Mouse (Mus musculus) intestine, embryonic 14.5 days (tissue): ENCODE results near the gene Zranb1. TPM values are rescaled to one million over a fixed set of nuclear protein-coding genes. Genes with fewer than 3 reads are reported as not detected.

Experiments used
- ATAC-seq: fragments of 200-750 bp; cut with Nextera tagmentation; replicated peaks from 2 replicates; pipeline ENCODE4 v1.8.0; 2017; ENCODE audit warnings: low read depth, moderate number of reproducible peaks, moderate TSS enrichment, moderate library complexity; ENCODE audit not compliant: low FRiP score, low TSS enrichment
- DNase-seq: peaks from one replicate; pipeline ENCODE4 v3.0.0-alpha.2; 2018; ENCODE audit warnings: low spot score
- H3K27ac ChIP-seq: fragments of 300-500 bp; sonication (generic); 2 replicates; pipeline ENCODE4 v1.5.1; 2014; ENCODE audit warnings: low read depth, mild to moderate bottlenecking, control low read depth
- H3K27me3 ChIP-seq: fragments of 300-500 bp; sonication (generic); replicated peaks from 2 replicates; pipeline ENCODE4 v1.6.1; 2014; ENCODE audit warnings: low read length, control low read depth; ENCODE audit not compliant: control insufficient read depth, insufficient read depth
- H3K36me3 ChIP-seq: fragments of 300-500 bp; sonication (generic); 2 replicates; pipeline ENCODE4 v1.6.1; 2014; ENCODE audit warnings: low read length, control low read depth; ENCODE audit not compliant: control insufficient read depth, insufficient read depth
- H3K4me1 ChIP-seq: fragments of 300-500 bp; sonication (generic); replicated peaks from 2 replicates; pipeline ENCODE4 v1.6.1; 2014; ENCODE audit warnings: low read length, control low read depth, mixed read lengths; ENCODE audit not compliant: control insufficient read depth, insufficient read depth
- H3K4me2 ChIP-seq: fragments of 300-500 bp; sonication (generic); 2 replicates; pipeline ENCODE4 v1.6.1; 2014; ENCODE audit warnings: low read length
- H3K4me3 ChIP-seq: fragments of 300-500 bp; sonication (generic); 2 replicates; pipeline ENCODE4 v1.5.1; 2014; ENCODE audit warnings: low read depth, low read length, control low read depth, mixed read lengths
- H3K9ac ChIP-seq: fragments of 300-500 bp; sonication (generic); 2 replicates; pipeline ENCODE4 v1.6.1; 2014; ENCODE audit warnings: mild to moderate bottlenecking, low read length
- H3K9me3 ChIP-seq: fragments of 300-500 bp; sonication (generic); 2 replicates; pipeline ENCODE4 v1.6.1; 2016; ENCODE audit warnings: low read length, control low read depth; ENCODE audit not compliant: control insufficient read depth
- WGBS: fragments of 180-500 bp; shearing (Covaris S2); extraction: QIAGEN DNeasy Blood & Tissue Kit; methylation state at CpG from one replicate; pipeline ENCODE4 v1.1.7; 2014; 5-methylcytosine and 5-hydroxymethylcytosine counted together
- polyA plus RNA-seq: library from polyadenylated mRNA; unstranded; fragments of >200 nt; fragmentation: Nextera tagmentation; extraction: Ambion mirVana; gene quantifications from 2 replicates; pipeline ENCODE4 v1.2.1, GENCODE M21; 2014

The Zranb1 gene
- polyA plus RNA-seq, 1 experiment from 2014 or later, result 15.3 TPM

DNA sequence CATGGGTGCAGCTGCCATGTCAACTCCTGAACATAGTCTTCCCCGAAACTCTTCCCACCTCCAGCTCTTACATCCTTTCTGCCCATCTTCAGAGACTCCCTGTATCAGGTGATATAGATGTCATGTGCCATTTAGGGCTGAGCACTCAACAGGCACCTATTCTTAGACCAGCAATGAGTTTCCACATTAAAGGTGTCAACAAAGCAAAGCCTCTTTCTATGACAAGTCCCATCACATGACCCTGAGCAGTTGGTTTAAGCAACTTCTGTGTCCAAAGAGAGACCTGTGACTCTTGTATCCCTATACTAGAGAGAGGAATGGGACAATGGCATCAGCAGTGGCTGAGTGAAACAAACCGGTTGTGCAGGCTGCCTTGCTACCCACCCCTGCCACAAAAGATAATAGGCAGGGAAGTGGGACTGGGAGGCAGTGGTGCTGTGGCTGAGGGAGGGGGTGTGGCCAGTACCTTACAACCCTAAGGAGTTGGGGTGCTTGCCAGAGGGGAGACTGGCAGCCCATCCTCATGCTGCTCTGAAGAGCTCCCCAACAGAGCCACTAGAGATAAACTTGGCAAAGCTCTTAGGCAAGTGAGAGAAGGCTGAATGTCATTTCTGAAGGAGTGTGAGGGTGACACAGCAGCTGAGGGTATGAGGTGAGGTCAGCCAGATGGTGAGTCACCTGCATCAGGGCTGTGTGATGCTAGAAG is 30.0 kb upstream of the Zranb1 start:
- H3K27ac ChIP-seq, result no peak overlapping the region
- H3K4me3 ChIP-seq, result no peak overlapping the region
- no peak overlapping the region for H3K4me2 ChIP-seq
- ATAC-seq, result peak; percentile 58; the same call in 1 of the 2 replicates
- H3K9me3 ChIP-seq, result no peaks in the 10 kb centered on the region
- WGBS, result 51% methylated on average over 2 of the region's 2 CpGs
- no peaks in the 10 kb centered on the region for H3K4me1 ChIP-seq
- DNase-seq, result no peak
- H3K27me3 ChIP-seq, result no peaks in the 10 kb centered on the region
- H3K36me3 ChIP-seq, result no peaks in the 10 kb centered on the region
- H3K9ac ChIP-seq, result no peak overlapping the region

GRCm38 (mm10) chr7:132903796-132904195 is 27.1 kb upstream of the Zranb1 start:
- H3K27me3 ChIP-seq, result no peaks in the 10 kb centered on the region
- 73% methylated on average over 3 of the region's 3 CpGs for WGBS

GRCm38 (mm10) chr7:132921971-132922370 is 9.0 kb upstream of the Zranb1 start:
- Histone ChIP-seq H3K27me3 (no peaks in the 10 kb centered on the region), H3K9ac (no peak overlapping the region), H3K9me3 (no peaks in the 10 kb centered on the region), H3K4me3 (no peak overlapping the region), H3K36me3 (no peaks in the 10 kb centered on the region), H3K27ac (no peak overlapping the region), H3K4me2 (no peak overlapping the region), H3K4me1 (no peaks in the 10 kb centered on the region)
- DNase-seq (no peak), ATAC-seq (no peak)
- 44% methylated on average over 3 of the region's 3 CpGs for WGBS

More at GRCm38 (mm10) chr7:132903796-132904195, 27.1 kb upstream of the Zranb1 start:
- H3K4me2 ChIP-seq, result no peak overlapping the region
- no peaks in the 10 kb centered on the region for H3K9me3 ChIP-seq
- no peak overlapping the region for H3K4me3 ChIP-seq
- DNase-seq (no peak), ATAC-seq (no peak)
- H3K36me3 ChIP-seq, result no peaks in the 10 kb centered on the region
- H3K27ac ChIP-seq, result no peak overlapping the region
- no peak overlapping the region for H3K9ac ChIP-seq
- no peaks in the 10 kb centered on the region for H3K4me1 ChIP-seq

GRCm38 (mm10) chr7:132925227-132925626 is 5.7 kb upstream of the Zranb1 start:
- H3K4me1 ChIP-seq, result no peaks in the 10 kb centered on the region
- no peak overlapping the region for H3K9ac ChIP-seq
- 70% methylated on average over 2 of the region's 2 CpGs for WGBS
- no peak for DNase-seq
- H3K4me3 ChIP-seq, result no peak overlapping the region
- no peak overlapping the region for H3K27ac ChIP-seq
- ATAC-seq, result no peak
- H3K27me3 ChIP-seq, result no peaks in the 10 kb centered on the region
- H3K36me3 ChIP-seq, result no peaks in the 10 kb centered on the region
- no peak overlapping the region for H3K4me2 ChIP-seq
- no peaks in the 10 kb centered on the region for H3K9me3 ChIP-seq

DNA sequence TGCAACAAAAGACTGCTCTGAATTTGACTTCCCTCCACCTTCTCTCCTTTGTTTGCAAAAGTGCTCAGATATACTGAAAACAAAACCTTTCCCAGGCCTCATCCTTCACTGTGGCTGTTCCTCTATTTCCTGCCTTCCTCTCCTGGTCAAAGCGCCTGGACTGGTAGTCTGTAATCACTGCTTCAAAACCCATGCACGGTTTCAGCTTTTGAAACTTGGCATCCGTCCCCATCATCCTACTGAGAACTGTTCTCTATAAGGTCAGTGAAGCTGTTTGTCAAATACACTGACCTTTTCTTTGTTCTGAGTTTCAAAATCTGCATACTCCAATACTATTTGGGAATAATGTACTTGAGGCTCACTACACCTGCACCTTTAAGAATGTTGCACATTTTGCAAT is 3.7 kb upstream of the Zranb1 start:
- no peak overlapping the region for H3K4me3 ChIP-seq
- H3K9me3 ChIP-seq, result no peaks in the 10 kb centered on the region
- peaks cover under 1% of the 10 kb centered on the region; the same call in 1 of the 2 replicates for H3K4me1 ChIP-seq
- H3K36me3 ChIP-seq, result no peaks in the 10 kb centered on the region
- WGBS, result 55% methylated on average over 3 of the region's 3 CpGs
- DNase-seq (no peak), ATAC-seq (no peak)
- no peaks in the 10 kb centered on the region for H3K27me3 ChIP-seq
- no peak overlapping the region for H3K4me2 ChIP-seq
- no peak overlapping the region for H3K9ac ChIP-seq
- H3K27ac ChIP-seq, result no peak overlapping the region

- H3K9me3 ChIP-seq, result no peaks in the 10 kb centered on the region
- H3K27me3 ChIP-seq, result no peaks in the 10 kb centered on the region
- DNase-seq, result no peak
- H3K4me1 ChIP-seq, result peaks cover 7% of the 10 kb centered on the region
- 87% methylated on average over 5 of the region's 5 CpGs for WGBS
- no peak for ATAC-seq
- H3K4me3 ChIP-seq, result peak overlapping the region; percentile 81
- H3K9ac ChIP-seq, result peak overlapping the region; percentile 94
- no peak overlapping the region for H3K27ac ChIP-seq
- H3K4me2 ChIP-seq, result peak overlapping the region; percentile 85
- no peaks in the 10 kb centered on the region for H3K36me3 ChIP-seq
Measured at GRCm38 (mm10) chr7:132930055-132930454, 887 bp upstream of the Zranb1 start.

GRCm38 (mm10) chr7:132931560-132932351 is 814 bp downstream of the Zranb1 start:
- Histone ChIP-seq H3K9me3 (no peaks in the 10 kb centered on the region), H3K9ac (peak overlapping the region; percentile 94), H3K27me3 (no peaks in the 10 kb centered on the region), H3K27ac (peak overlapping the region; percentile 96), H3K4me3 (peak overlapping the region; percentile 81), H3K36me3 (no peaks in the 10 kb centered on the region), H3K4me2 (peak overlapping the region; percentile 85), H3K4me1 (peaks cover 7% of the 10 kb centered on the region)
- peak; percentile 79 for DNase-seq
- ATAC-seq, result no peak; the same call in 1 of the 2 replicates
- under 1% methylated on average over 55 of the region's 55 CpGs for WGBS

DNA sequence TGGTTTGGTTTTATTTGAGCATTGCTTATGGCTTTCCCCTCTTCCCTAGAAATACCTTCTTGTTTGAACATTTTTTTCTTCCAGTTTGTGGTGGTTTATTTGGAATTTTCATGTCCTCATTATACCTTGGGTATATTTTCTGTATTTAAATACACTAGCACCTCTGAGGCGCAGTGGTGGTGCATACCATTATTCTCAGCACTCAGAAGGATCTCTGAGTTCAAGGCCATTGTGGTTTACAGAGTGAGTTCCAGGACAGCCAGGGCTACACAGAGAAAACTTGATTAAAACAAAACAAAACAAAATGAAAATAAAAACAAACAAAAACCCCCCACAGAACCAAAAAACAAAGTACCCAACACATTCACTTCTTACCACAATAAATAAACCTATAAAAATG is 2.4 kb downstream of the Zranb1 start:
- H3K27me3 ChIP-seq, result no peaks in the 10 kb centered on the region
- H3K36me3 ChIP-seq, result no peaks in the 10 kb centered on the region
- DNase-seq (no peak), ATAC-seq (no peak)
- no peaks in the 10 kb centered on the region for H3K9me3 ChIP-seq
- peaks cover 7% of the 10 kb centered on the region for H3K4me1 ChIP-seq
- no peak overlapping the region for H3K4me2 ChIP-seq
- H3K27ac ChIP-seq, result no peak overlapping the region
- H3K4me3 ChIP-seq, result no peak overlapping the region
- no peak overlapping the region for H3K9ac ChIP-seq
- WGBS, result 81% methylated on average over 1 of the region's 1 CpGs
